Mouse (Mus musculus) olfactory bulb, adult 2 months (tissue): ENCODE measurements around the gene Taf6l.

ENCODE experiments used
- CTCF ChIP-seq: fragments of 200-500 bp; IDR thresholded peaks from 2 replicates; pipeline ENCODE4 v1.5.1; 2012; ENCODE audit warnings: low read depth, mild to moderate bottlenecking, low read length, moderate library complexity; ENCODE audit not compliant: insufficient read depth
- POLR2A ChIP-seq: fragments of 200-500 bp; IDR thresholded peaks from 2 replicates; pipeline ENCODE4 v1.6.1; 2012; ENCODE audit warnings: mild to moderate bottlenecking, low read depth, low read length, moderate library complexity; ENCODE audit not compliant: insufficient read depth

GRCm38 (mm10) chr19:8817001-8817400, 30.8 kb upstream of the Taf6l start:
- TF ChIP-seq POLR2A (no peak), CTCF (no peak)
